Mouse (Mus musculus) myocyte (in vitro differentiated cells): ENCODE measurements around the gene Cd37. TPM values are rescaled to one million over a fixed set of nuclear protein-coding genes. Genes with fewer than 3 reads are reported as not detected.

Experiments used
- H3K27me3 ChIP-seq: one replicate; pipeline ENCODE4 v1.6.1; 2011; ENCODE audit not compliant: control insufficient read depth, insufficient read depth, insufficient read length
- H3K36me3 ChIP-seq: one replicate; pipeline ENCODE4 v1.6.1; 2011; ENCODE audit not compliant: control insufficient read depth, insufficient read depth
- H3K4me2 ChIP-seq: one replicate; pipeline ENCODE4 v1.6.1; 2011; ENCODE audit warnings: low read depth, control low read depth
- H3K4me3 ChIP-seq: one replicate; pipeline ENCODE4 v1.5.1; 2011; ENCODE audit warnings: mild to moderate bottlenecking, control low read depth, moderate library complexity
- H3K79me2 ChIP-seq: one replicate; pipeline ENCODE4 v1.6.1; 2011; ENCODE audit not compliant: control insufficient read depth, insufficient read depth
- H3ac ChIP-seq: one replicate; pipeline ENCODE4 v1.6.1; 2011; ENCODE audit not compliant: control insufficient read depth, insufficient read length
- CEBPB ChIP-seq: IDR thresholded peaks from 2 replicates; pipeline ENCODE4 v1.6.1; 2011; ENCODE audit warnings: mild to moderate bottlenecking, moderate library complexity; ENCODE audit not compliant: poor library complexity, insufficient read depth, severe bottlenecking
- E2F4 ChIP-seq: IDR thresholded peaks from one replicate; pipeline ENCODE4 v1.6.1; 2011; ENCODE audit warnings: mild to moderate bottlenecking, control low read depth, moderate library complexity; ENCODE audit not compliant: insufficient read depth
- MAX ChIP-seq: IDR thresholded peaks from one replicate; pipeline ENCODE4 v1.6.1; 2011; ENCODE audit warnings: low read depth, mild to moderate bottlenecking, control low read depth
- MYOD1 ChIP-seq, 3 experiments: IDR thresholded peaks; one replicate each; pipeline ENCODE4 v1.6.1; 2011; ENCODE audit warnings: control low read depth in 2 of 3, low read depth in 2 of 3, mild to moderate bottlenecking in 2 of 3, moderate library complexity in 1 of 3; ENCODE audit not compliant: insufficient read length in 2 of 3, control insufficient read depth in 1 of 3
- MYOG ChIP-seq, 3 experiments: IDR thresholded peaks; one replicate each; pipeline ENCODE4 v1.6.1; 2011; ENCODE audit warnings: control low read depth in 2 of 3, low read depth in 2 of 3, mild to moderate bottlenecking in 2 of 3; ENCODE audit not compliant: insufficient read length in 2 of 3, control insufficient read depth in 1 of 3, insufficient read depth in 1 of 3
- POLR2A ChIP-seq: IDR thresholded peaks from one replicate; pipeline ENCODE4 v1.6.1; 2011; ENCODE audit warnings: low read depth, mild to moderate bottlenecking, control low read depth, moderate library complexity; ENCODE audit not compliant: insufficient read length
- POLR2AphosphoS2 ChIP-seq: IDR thresholded peaks from one replicate; pipeline ENCODE4 v1.6.1; 2011; ENCODE audit warnings: low read depth, control low read depth; ENCODE audit not compliant: insufficient read length
- REST ChIP-seq: IDR thresholded peaks from one replicate; pipeline ENCODE4 v1.6.1; 2011; ENCODE audit warnings: mild to moderate bottlenecking, control low read depth, moderate library complexity; ENCODE audit not compliant: insufficient read depth, insufficient read length
- SRF ChIP-seq: IDR thresholded peaks from one replicate; pipeline ENCODE4 v1.6.1; 2011; ENCODE audit warnings: low read depth; ENCODE audit not compliant: control insufficient read depth, insufficient read length
- TCF12 ChIP-seq: IDR thresholded peaks from one replicate; pipeline ENCODE4 v1.6.1; 2011; ENCODE audit warnings: mild to moderate bottlenecking, control low read depth; ENCODE audit not compliant: poor library complexity, insufficient read depth, severe bottlenecking
- TCF3 ChIP-seq: IDR thresholded peaks from one replicate; pipeline ENCODE4 v1.6.1; 2011; ENCODE audit warnings: low read depth, control low read depth; ENCODE audit not compliant: insufficient read length
- USF1 ChIP-seq: IDR thresholded peaks from one replicate; pipeline ENCODE4 v1.6.1; 2011; ENCODE audit warnings: low read depth, mild to moderate bottlenecking, control low read depth, moderate library complexity
- polyA plus RNA-seq: library from polyadenylated mRNA; unstranded; fragments of >200 nt; fragmentation: generic; extraction: Trizol; gene quantifications from one replicate; pipeline ENCODE4 v1.2.1, GENCODE M21; 2012; ENCODE audit warnings: missing spikeins

Cd37 gene
- polyA plus RNA-seq, 1 experiment: 0.18 TPM

- Histone ChIP-seq H3K79me2 (no peaks in the 10 kb centered on the region), H3ac (no peak within 1 kb of the TSS), H3K4me3 (no peak within 1 kb of the TSS)
These were observed 1.9 kb upstream of the Cd37 start, which contains the start of gene Slc6a16 for GRCm38 (mm10) chr7:45240633-45241388. Gene Slc6a16, plus strand, starts transcription at chr7:45241085.

GRCm38 (mm10) chr7:45240109-45240508 lies 1.2 kb upstream of the Cd37 start:
- no peaks in the 10 kb centered on the region for H3K79me2 ChIP-seq
- no peak overlapping the region for H3K4me2 ChIP-seq
- peaks cover 9% of the 10 kb centered on the region for H3K27me3 ChIP-seq
- no peak for TF ChIP-seq POLR2AphosphoS2
- TF ChIP-seq TCF3: no peak
- TF ChIP-seq MAX: no peak
- TF ChIP-seq CEBPB: no peak
- H3ac ChIP-seq: no peak overlapping the region
- no peaks in the 10 kb centered on the region for H3K36me3 ChIP-seq
- no peak overlapping the region for H3K4me3 ChIP-seq

More at GRCm38 (mm10) chr7:45240633-45241388, 1.9 kb upstream of the Cd37 start, which contains the start of gene Slc6a16:
- Histone ChIP-seq H3K36me3 (no peaks in the 10 kb centered on the region), H3K4me2 (no peak within 1 kb of the TSS), H3K27me3 (peaks cover 9% of the 10 kb centered on the region)
- TF ChIP-seq USF1: no peak
- TF ChIP-seq POLR2AphosphoS2: no peak
- no peak for TF ChIP-seq REST
- no peak for TF ChIP-seq TCF12
- TF ChIP-seq TCF3: no peak
- TF ChIP-seq MYOG (IDR thresholded peaks at IDR 0.05; ENCODE audit: control insufficient read depth in 1 of 3, insufficient read depth in 1 of 3, insufficient read length in 2 of 3, low read depth in 2 of 3): no peak
- no peak for TF ChIP-seq MAX
- TF ChIP-seq SRF: no peak
- no peak for TF ChIP-seq CEBPB
- no peak for TF ChIP-seq E2F4
- TF ChIP-seq POLR2A: no peak
- no peak for TF ChIP-seq MYOD1 (IDR thresholded peaks at IDR 0.05; ENCODE audit: control insufficient read depth in 1 of 3, insufficient read length in 2 of 3, low read depth in 2 of 3)

GRCm38 (mm10) chr7:45237747-45238699 lies 892 bp downstream of the Cd37 start:
- Histone ChIP-seq H3ac (no peak overlapping the region), H3K27me3 (peaks cover 9% of the 10 kb centered on the region), H3K79me2 (no peaks in the 10 kb centered on the region), H3K4me2 (no peak overlapping the region), H3K4me3 (no peak overlapping the region), H3K36me3 (no peaks in the 10 kb centered on the region)
- TF ChIP-seq SRF: no peak
- TF ChIP-seq CEBPB: no peak
- no peak for TF ChIP-seq MYOD1 (IDR thresholded peaks at IDR 0.05; ENCODE audit: control insufficient read depth in 1 of 3, insufficient read length in 2 of 3, low read depth in 2 of 3)
- TF ChIP-seq MAX: no peak
- TF ChIP-seq MYOG (IDR thresholded peaks at IDR 0.05; ENCODE audit: control insufficient read depth in 1 of 3, insufficient read depth in 1 of 3, insufficient read length in 2 of 3, low read depth in 2 of 3): no peak
- no peak for TF ChIP-seq POLR2AphosphoS2
- no peak for TF ChIP-seq TCF3
- TF ChIP-seq E2F4: no peak
- TF ChIP-seq USF1: no peak
- no peak for TF ChIP-seq POLR2A
- TF ChIP-seq TCF12: no peak
- no peak for TF ChIP-seq REST

- no peak overlapping the region for H3K4me2 ChIP-seq
These were observed 3.2 kb downstream of the Cd37 start for GRCm38 (mm10) chr7:45235656-45236180.

More at GRCm38 (mm10) chr7:45235656-45236180, 3.2 kb downstream of the Cd37 start:
- peaks cover 6% of the 10 kb centered on the region for H3K36me3 ChIP-seq
- no peaks in the 10 kb centered on the region for H3K79me2 ChIP-seq
- H3ac ChIP-seq: no peak overlapping the region
- TF ChIP-seq TCF12: no peak
- no peak for TF ChIP-seq CEBPB
- no peak for TF ChIP-seq TCF3
- no peak for TF ChIP-seq E2F4
- TF ChIP-seq MYOG (IDR thresholded peaks at IDR 0.05; ENCODE audit: control insufficient read depth in 1 of 3, insufficient read depth in 1 of 3, insufficient read length in 2 of 3, low read depth in 2 of 3): no peak
- TF ChIP-seq POLR2AphosphoS2: no peak
- no peak for TF ChIP-seq MYOD1 (IDR thresholded peaks at IDR 0.05; ENCODE audit: control insufficient read depth in 1 of 3, insufficient read length in 2 of 3, low read depth in 2 of 3)
- TF ChIP-seq REST: no peak
- TF ChIP-seq MAX: no peak
- TF ChIP-seq USF1: no peak
- TF ChIP-seq SRF: no peak
- no peak for TF ChIP-seq POLR2A
- H3K27me3 ChIP-seq: peaks cover 3% of the 10 kb centered on the region
- no peak overlapping the region for H3K4me3 ChIP-seq
